Mouse (Mus musculus) cerebellum, adult 2 months (tissue): ENCODE results near the gene Irf3.

Experiments
- CTCF ChIP-seq: fragments of 200-500 bp; IDR thresholded peaks from 2 replicates; pipeline ENCODE4 v1.5.1; 2011; ENCODE audit warnings: low read depth, mild to moderate bottlenecking, control low read depth, low read length, moderate library complexity, borderline replicate concordance; ENCODE audit not compliant: insufficient read depth
- POLR2A ChIP-seq: fragments of 200-500 bp; IDR thresholded peaks from 2 replicates; pipeline ENCODE4 v1.6.1; 2011; ENCODE audit warnings: low read length, control low read depth, borderline replicate concordance; ENCODE audit not compliant: insufficient read depth

DNA sequence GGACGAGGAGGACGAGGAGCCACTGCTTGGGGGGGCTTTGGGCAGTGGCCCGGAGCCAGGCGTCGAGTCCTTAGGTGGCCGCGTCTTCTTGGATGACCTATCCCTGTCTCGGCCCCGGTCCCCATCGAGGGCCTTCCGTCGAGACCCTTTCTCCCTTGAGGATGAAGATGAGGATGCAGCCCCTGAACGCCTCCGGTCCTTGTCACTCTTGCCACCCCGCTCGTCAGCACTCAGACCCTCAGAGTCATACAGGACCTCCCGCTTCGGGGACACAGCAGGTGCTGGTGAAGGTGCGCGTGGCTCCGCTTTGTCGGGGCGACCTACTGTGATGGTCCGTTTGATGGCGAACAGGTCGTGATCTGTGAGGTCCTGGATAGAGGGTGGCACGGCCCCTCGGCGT lies 9.7 kb downstream of the Irf3 start:
- no peak for TF ChIP-seq CTCF
- TF ChIP-seq POLR2A = no peak
